Mouse (Mus musculus) CH12.LX (cell line): ENCODE data around the gene 1700017B05Rik.

Source experiments
- CHD2 ChIP-seq: IDR thresholded peaks from 2 replicates; pipeline ENCODE4 v1.6.1; 2011; ENCODE audit warnings: low read length, improper control_type of control experiment
- CTCF ChIP-seq, 2 experiments: IDR thresholded peaks in 1 of 2; conservative IDR thresholded peaks in 1 of 2; 2 replicates each; pipeline ENCODE4 v1.5.1; 2011 to 2012; ENCODE audit warnings: low read depth in 2 of 2, low read length in 2 of 2, improper control_type of control experiment in 1 of 2, inconsistent platforms in 1 of 2, mild to moderate bottlenecking in 1 of 2, moderate library complexity in 1 of 2
- EP300 ChIP-seq: IDR thresholded peaks from 2 replicates; pipeline ENCODE4 v1.6.1; 2011; ENCODE audit warnings: low read length, improper control_type of control experiment
- MEF2A ChIP-seq: IDR thresholded peaks from 2 replicates; pipeline ENCODE4 v1.6.1; 2014; ENCODE audit warnings: low read depth, mild to moderate bottlenecking, inconsistent platforms, low read length, improper control_type of control experiment, borderline replicate concordance
- POLR2A ChIP-seq: IDR thresholded peaks from 2 replicates; pipeline ENCODE4 v1.6.1; 2011; ENCODE audit warnings: low read depth, mild to moderate bottlenecking, improper control_type of control experiment, low read length
- SIN3A ChIP-seq: IDR thresholded peaks from 2 replicates; pipeline ENCODE4 v1.6.1; 2012; ENCODE audit warnings: low read length, improper control_type of control experiment, inconsistent platforms
- SMC3 ChIP-seq: IDR thresholded peaks from 2 replicates; pipeline ENCODE4 v1.6.1; 2011; ENCODE audit warnings: low read depth, low read length, improper control_type of control experiment
- TBP ChIP-seq: conservative IDR thresholded peaks from 2 replicates; pipeline ENCODE4 v1.6.1; 2011; ENCODE audit warnings: low read depth, low read length, improper control_type of control experiment
- UBTF ChIP-seq: IDR thresholded peaks from 2 replicates; pipeline ENCODE4 v1.6.1; 2012; ENCODE audit warnings: low read depth, mild to moderate bottlenecking, inconsistent platforms, low read length, improper control_type of control experiment, moderate library complexity
- USF1 ChIP-seq: IDR thresholded peaks from 2 replicates; pipeline ENCODE4 v1.6.1; 2014; ENCODE audit warnings: low read depth, mild to moderate bottlenecking, inconsistent platforms, low read length, improper control_type of control experiment
- ZNF384 ChIP-seq: IDR thresholded peaks from 2 replicates; pipeline ENCODE4 v1.6.1; 2012; ENCODE audit warnings: low read depth, low read length, improper control_type of control experiment, inconsistent platforms

- TF ChIP-seq POLR2A (no peak), CTCF (conservative IDR thresholded peaks at IDR 0.05 in 1 of 2, IDR thresholded peaks at IDR 0.05 in 1 of 2; ENCODE audit: low read depth in 2 of 2, low read length in 2 of 2) (no peak), UBTF (no peak), MEF2A (no peak), CHD2 (no peak), EP300 (no peak), USF1 (no peak), SMC3 (no peak), ZNF384 (no peak), TBP (no peak), SIN3A (no peak)
These were observed 43.6 kb downstream of the 1700017B05Rik start for GRCm38 (mm10) chr9:57218776-57219175.
